Mouse (Mus musculus): ENCODE results near the gene Gpr152.
A peak's percentile ranks its signal among the peaks of the same experiment; 100 is the strongest.
"Not testable (repeated sequence)": the region's sequence is repeated elsewhere in the genome, so short reads cannot be mapped to it uniquely, and the experiment has no call there.

Gpr152 gene

GRCm38 (mm10) chr19:4112063-4112960 is 27.3 kb upstream of the Gpr152 start:
- no peak for DNase-seq (ENCODE audit: low read depth, low spot score)

GRCm38 (mm10) chr19:4113186-4113805 is 26.3 kb upstream of the Gpr152 start:
- DNase-seq (ENCODE audit: low read depth, low spot score) = no peak

- DNase-seq (ENCODE audit: low read depth, low spot score) = no peak
Measured at GRCm38 (mm10) chr19:4113806-4114230, 25.8 kb upstream of the Gpr152 start.

GRCm38 (mm10) chr19:4114551-4114950 is 25.0 kb upstream of the Gpr152 start:
- no peak for DNase-seq (ENCODE audit: low read depth, low spot score)

GRCm38 (mm10) chr19:4115144-4115543 is 24.4 kb upstream of the Gpr152 start:
- no peak for DNase-seq (ENCODE audit: low read depth, low spot score)

GRCm38 (mm10) chr19:4115816-4116215 is 23.8 kb upstream of the Gpr152 start:
- DNase-seq (ENCODE audit: low read depth, low spot score) = no peak

- DNase-seq (ENCODE audit: low read depth, low spot score) = no peak
Measured at GRCm38 (mm10) chr19:4117006-4117405, 22.6 kb upstream of the Gpr152 start.

GRCm38 (mm10) chr19:4118350-4118749 is 21.2 kb upstream of the Gpr152 start:
- DNase-seq (ENCODE audit: low read depth, low spot score) = no peak

GRCm38 (mm10) chr19:4119716-4120487 is 19.7 kb upstream of the Gpr152 start:
- DNase-seq (ENCODE audit: low read depth, low spot score) = no peak

GRCm38 (mm10) chr19:4120496-4120895 is 19.1 kb upstream of the Gpr152 start:
- no peak for DNase-seq (ENCODE audit: low read depth, low spot score)

GRCm38 (mm10) chr19:4121097-4121805 is 18.3 kb upstream of the Gpr152 start:
- peak; percentile 98 for DNase-seq (ENCODE audit: low read depth, low spot score)

- not testable (repeated sequence) for DNase-seq (ENCODE audit: low read depth, low spot score)
Measured at GRCm38 (mm10) chr19:4121896-4122295, 17.7 kb upstream of the Gpr152 start.

- no peak for DNase-seq (ENCODE audit: low read depth, low spot score)
Measured at GRCm38 (mm10) chr19:4122411-4123370, 16.9 kb upstream of the Gpr152 start.

- no peak for DNase-seq (ENCODE audit: low read depth, low spot score)
Measured at GRCm38 (mm10) chr19:4124432-4124831, 15.2 kb upstream of the Gpr152 start.

GRCm38 (mm10) chr19:4125268-4125667 is 14.3 kb upstream of the Gpr152 start:
- not testable (repeated sequence) for DNase-seq (ENCODE audit: low read depth, low spot score)

GRCm38 (mm10) chr19:4125741-4126696 is 13.6 kb upstream of the Gpr152 start, which contains the start of gene Aip:
Aip (minus strand) TSS chr19:4125858.
- DNase-seq (ENCODE audit: low read depth, low spot score) = peak; percentile 97

GRCm38 (mm10) chr19:4126759-4127495 is 12.7 kb upstream of the Gpr152 start:
- DNase-seq (ENCODE audit: low read depth, low spot score) = no peak

GRCm38 (mm10) chr19:4129462-4129861 is 10.1 kb upstream of the Gpr152 start:
- no peak for DNase-seq (ENCODE audit: low read depth, low spot score)
